Mouse (Mus musculus): ENCODE measurements around the gene Atg9b. TPM values are rescaled to one million over a fixed set of nuclear protein-coding genes. Genes with fewer than 3 reads are reported as not detected.

Atg9b gene
- polyA plus RNA-seq, 1 experiment from 2014 or later = 0.75 TPM

DNA sequence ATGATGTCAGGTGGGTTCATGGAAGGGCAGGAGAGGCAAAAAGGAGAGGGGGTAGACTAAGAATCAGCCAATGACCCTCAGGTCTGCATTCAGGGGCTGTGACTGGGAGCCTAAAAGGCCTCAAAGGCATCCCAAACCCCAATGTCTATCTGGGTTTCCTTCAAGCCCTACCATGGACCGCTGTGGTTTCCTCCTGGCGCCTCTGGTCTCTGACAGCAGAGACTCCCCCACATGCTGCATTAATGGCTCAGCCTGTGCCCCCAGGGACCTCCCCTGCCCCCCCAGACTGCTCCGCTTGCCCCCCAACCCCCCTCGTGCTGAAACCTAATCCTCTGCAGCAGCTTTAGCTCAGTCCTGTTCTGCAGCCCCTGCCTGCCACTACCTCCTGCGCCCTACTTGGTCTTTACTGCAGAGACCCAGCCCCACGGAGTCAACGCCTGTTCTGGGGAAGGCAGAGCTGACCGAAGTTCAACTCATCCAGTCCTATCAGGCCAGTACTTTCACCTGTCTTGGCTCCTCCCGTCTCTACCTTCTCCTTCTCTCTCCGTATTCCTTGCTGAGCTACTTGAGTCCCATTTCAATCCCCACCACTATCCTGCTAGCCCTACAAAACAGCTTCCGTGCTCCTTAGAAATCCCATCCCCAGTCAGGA is 21.2 kb upstream of the Atg9b start, which contains the start of gene Asic3:
Gene Asic3, plus strand, starts transcription at position 351 of the 652 bp plus-strand sequence.
- Histone ChIP-seq H3K9me3 (ENCODE audit: control insufficient read depth, low read length) (no peaks in the 10 kb centered on the region), H3K4me3 (ENCODE audit: low read depth, low read length) (no peak within 1 kb of the TSS), H3K27me3 (replicated peaks; ENCODE audit: control insufficient read depth, insufficient read depth, low read length) (no peaks in the 10 kb centered on the region), H3K27ac (replicated peaks; ENCODE audit: low read depth, low read length) (peak within 1 kb of the TSS; percentile 28; the same call in 1 of the 2 replicates), H3K4me2 (ENCODE audit: low read depth, low read length) (no peak within 1 kb of the TSS; the same call in 1 of the 2 replicates), H3K9ac (ENCODE audit: low read depth, low read length) (peak within 1 kb of the TSS; percentile 40; the same call in 1 of the 2 replicates), H3K36me3 (ENCODE audit: control insufficient read depth, insufficient read depth, low read length) (peaks cover 8% of the 10 kb centered on the region; the same call in 1 of the 2 replicates), H3K4me1 (ENCODE audit: control insufficient read depth, insufficient read depth, low read length) (peaks cover 19% of the 10 kb centered on the region)
- DNase-seq (ENCODE audit: low spot score) (peak; percentile 42), ATAC-seq (ENCODE audit: low read depth) (peak; percentile 15; the same call in 1 of the 2 replicates)
- WGBS = 18% methylated on average over 11 of the region's 11 CpGs

GRCm38 (mm10) chr5:24412063-24412462 is 20.1 kb upstream of the Atg9b start:
- Histone ChIP-seq H3K4me3 (ENCODE audit: low read depth, low read length) (no peak overlapping the region), H3K27me3 (replicated peaks; ENCODE audit: control insufficient read depth, insufficient read depth, low read length) (no peaks in the 10 kb centered on the region), H3K4me1 (ENCODE audit: control insufficient read depth, insufficient read depth, low read length) (peaks cover 19% of the 10 kb centered on the region), H3K9me3 (ENCODE audit: control insufficient read depth, low read length) (no peaks in the 10 kb centered on the region), H3K27ac (replicated peaks; ENCODE audit: low read depth, low read length) (no peak overlapping the region), H3K9ac (ENCODE audit: low read depth, low read length) (no peak overlapping the region), H3K36me3 (ENCODE audit: control insufficient read depth, insufficient read depth, low read length) (peaks cover 7% of the 10 kb centered on the region; the same call in 1 of the 2 replicates), H3K4me2 (ENCODE audit: low read depth, low read length) (no peak overlapping the region)
- no peak for ATAC-seq (ENCODE audit: low read depth)
- WGBS = 91% methylated on average over 2 of the region's 2 CpGs
- no peak for DNase-seq (ENCODE audit: low spot score)

DNA sequence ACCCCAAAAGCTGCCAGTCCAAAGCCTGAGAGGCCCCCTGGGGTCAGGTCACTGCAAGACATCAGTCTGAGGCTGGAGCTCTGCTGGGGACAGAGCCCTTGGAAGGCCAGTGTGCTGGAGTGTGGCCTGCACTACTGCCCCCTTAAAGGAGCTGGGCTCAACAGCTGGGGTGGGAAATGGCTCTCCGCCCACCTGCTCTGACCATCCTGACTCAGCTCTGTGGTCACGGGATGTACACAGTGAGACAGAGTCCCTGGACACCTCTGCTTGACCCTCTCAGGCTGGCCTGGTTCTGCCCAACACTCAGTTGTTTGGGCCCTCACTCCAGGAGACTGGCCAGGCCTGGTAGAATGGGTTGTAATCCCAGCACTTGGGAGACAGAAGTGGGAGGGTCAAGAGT is 17.5 kb upstream of the Atg9b start:
- Histone ChIP-seq H3K27me3 (replicated peaks; ENCODE audit: control insufficient read depth, insufficient read depth, low read length) (no peaks in the 10 kb centered on the region), H3K36me3 (ENCODE audit: control insufficient read depth, insufficient read depth, low read length) (peaks cover 23% of the 10 kb centered on the region; the same call in 1 of the 2 replicates), H3K4me2 (ENCODE audit: low read depth, low read length) (no peak overlapping the region), H3K4me3 (ENCODE audit: low read depth, low read length) (no peak overlapping the region), H3K9ac (ENCODE audit: low read depth, low read length) (no peak overlapping the region), H3K9me3 (ENCODE audit: control insufficient read depth, low read length) (no peaks in the 10 kb centered on the region), H3K4me1 (ENCODE audit: control insufficient read depth, insufficient read depth, low read length) (peaks cover 13% of the 10 kb centered on the region), H3K27ac (replicated peaks; ENCODE audit: low read depth, low read length) (no peak overlapping the region)
- 75% methylated on average over 1 of the region's 2 CpGs for WGBS
- DNase-seq (ENCODE audit: low spot score) (no peak), ATAC-seq (ENCODE audit: low read depth) (no peak)

GRCm38 (mm10) chr5:24408651-24409050 is 16.7 kb upstream of the Atg9b start:
- Histone ChIP-seq H3K27me3 (replicated peaks; ENCODE audit: control insufficient read depth, insufficient read depth, low read length) (no peaks in the 10 kb centered on the region), H3K4me3 (ENCODE audit: low read depth, low read length) (no peak overlapping the region), H3K9me3 (ENCODE audit: control insufficient read depth, low read length) (no peaks in the 10 kb centered on the region), H3K9ac (ENCODE audit: low read depth, low read length) (no peak overlapping the region), H3K36me3 (ENCODE audit: control insufficient read depth, insufficient read depth, low read length) (peaks cover 23% of the 10 kb centered on the region; the same call in 1 of the 2 replicates), H3K4me2 (ENCODE audit: low read depth, low read length) (no peak overlapping the region), H3K4me1 (ENCODE audit: control insufficient read depth, insufficient read depth, low read length) (peaks cover 9% of the 10 kb centered on the region), H3K27ac (replicated peaks; ENCODE audit: low read depth, low read length) (no peak overlapping the region)
- no peak for ATAC-seq (ENCODE audit: low read depth)
- 92% methylated on average over 12 of the region's 13 CpGs for WGBS
- DNase-seq (ENCODE audit: low spot score) = no peak

DNA sequence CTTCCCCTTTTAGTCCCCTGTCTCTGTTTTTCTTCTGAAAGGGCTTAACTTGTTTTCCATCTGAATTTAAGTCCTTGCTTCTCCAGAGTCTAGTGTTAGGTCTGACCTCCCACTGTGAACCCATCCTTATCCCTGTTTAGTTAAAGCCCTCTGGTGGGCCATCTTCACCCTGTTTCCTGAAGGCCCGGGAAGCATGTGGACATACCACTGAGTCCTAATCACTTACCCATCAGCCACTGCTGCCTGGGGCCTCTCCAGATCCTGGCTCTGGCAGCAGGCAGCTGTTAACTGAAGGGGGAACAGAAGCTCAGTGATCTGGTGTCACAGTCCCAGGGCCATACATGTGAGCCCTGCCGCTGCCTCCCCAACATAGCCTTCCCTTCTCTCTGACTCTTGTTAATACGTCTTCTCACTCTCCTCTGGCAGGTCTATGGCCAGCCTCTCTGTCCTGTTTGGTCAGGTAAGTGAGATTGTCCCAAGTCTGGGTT is 13.5 kb upstream of the Atg9b start:
- Histone ChIP-seq H3K27me3 (replicated peaks; ENCODE audit: control insufficient read depth, insufficient read depth, low read length) (no peaks in the 10 kb centered on the region), H3K9ac (ENCODE audit: low read depth, low read length) (no peak overlapping the region), H3K9me3 (ENCODE audit: control insufficient read depth, low read length) (no peaks in the 10 kb centered on the region), H3K27ac (replicated peaks; ENCODE audit: low read depth, low read length) (no peak overlapping the region), H3K4me2 (ENCODE audit: low read depth, low read length) (no peak overlapping the region), H3K4me1 (ENCODE audit: control insufficient read depth, insufficient read depth, low read length) (no peaks in the 10 kb centered on the region), H3K36me3 (ENCODE audit: control insufficient read depth, insufficient read depth, low read length) (peaks cover 43% of the 10 kb centered on the region; the same call in 1 of the 2 replicates), H3K4me3 (ENCODE audit: low read depth, low read length) (no peak overlapping the region)
- DNase-seq (ENCODE audit: low spot score) (no peak), ATAC-seq (ENCODE audit: low read depth) (no peak)
- 74% methylated on average over 3 of the region's 3 CpGs for WGBS

DNA sequence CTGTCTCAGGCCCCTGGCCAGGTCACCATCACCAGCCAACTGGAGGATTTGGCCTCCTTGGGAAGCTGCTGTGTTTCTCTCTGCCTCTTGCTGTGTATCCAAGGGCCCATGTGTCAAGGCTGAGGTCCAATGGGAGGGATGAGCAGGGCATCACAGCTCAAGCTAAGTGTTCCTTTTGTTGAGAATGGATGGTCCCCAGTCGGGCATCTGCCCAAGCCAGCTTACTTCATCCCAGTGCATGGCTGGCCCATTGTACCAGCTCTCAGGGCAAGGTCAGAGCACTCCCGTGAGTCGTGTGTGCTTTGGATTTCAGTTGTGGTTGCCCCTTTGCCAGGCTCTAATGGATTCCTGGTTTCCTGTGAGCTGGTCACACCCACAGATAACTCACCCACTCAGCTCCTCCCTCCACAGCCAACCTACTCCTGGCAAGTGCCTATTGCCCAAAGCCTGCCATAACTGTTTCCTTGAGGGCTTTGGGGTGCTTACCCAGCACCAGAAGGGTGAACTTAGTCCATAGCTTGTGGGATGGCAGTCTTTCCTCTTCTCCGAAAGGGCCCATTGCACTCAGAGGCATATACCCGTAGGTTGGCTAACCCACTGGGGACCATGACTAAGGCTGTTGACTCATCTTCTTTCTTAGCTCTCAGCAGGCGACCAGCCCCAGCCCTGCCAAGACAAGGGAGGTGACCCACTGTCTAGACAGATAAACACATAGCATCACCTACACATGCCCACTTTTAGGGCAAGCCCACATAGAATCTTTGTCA is 12.8 kb upstream of the Atg9b start:
- Histone ChIP-seq H3K9ac (ENCODE audit: low read depth, low read length) (no peak overlapping the region), H3K27ac (replicated peaks; ENCODE audit: low read depth, low read length) (no peak overlapping the region), H3K9me3 (ENCODE audit: control insufficient read depth, low read length) (no peaks in the 10 kb centered on the region), H3K4me1 (ENCODE audit: control insufficient read depth, insufficient read depth, low read length) (no peaks in the 10 kb centered on the region), H3K27me3 (replicated peaks; ENCODE audit: control insufficient read depth, insufficient read depth, low read length) (no peaks in the 10 kb centered on the region), H3K36me3 (ENCODE audit: control insufficient read depth, insufficient read depth, low read length) (peaks cover 43% of the 10 kb centered on the region; the same call in 1 of the 2 replicates), H3K4me3 (ENCODE audit: low read depth, low read length) (no peak overlapping the region), H3K4me2 (ENCODE audit: low read depth, low read length) (no peak overlapping the region)
- ATAC-seq (ENCODE audit: low read depth) (no peak), DNase-seq (ENCODE audit: low spot score) (no peak)
- WGBS = 83% methylated on average over 6 of the region's 6 CpGs

GRCm38 (mm10) chr5:24401969-24402368 is 10.0 kb upstream of the Atg9b start:
- Histone ChIP-seq H3K27ac (replicated peaks; ENCODE audit: low read depth, low read length) (no peak overlapping the region), H3K4me3 (ENCODE audit: low read depth, low read length) (no peak overlapping the region), H3K9me3 (ENCODE audit: control insufficient read depth, low read length) (no peaks in the 10 kb centered on the region), H3K36me3 (ENCODE audit: control insufficient read depth, insufficient read depth, low read length) (peaks cover 36% of the 10 kb centered on the region; the same call in 1 of the 2 replicates), H3K4me1 (ENCODE audit: control insufficient read depth, insufficient read depth, low read length) (no peaks in the 10 kb centered on the region), H3K4me2 (ENCODE audit: low read depth, low read length) (no peak overlapping the region), H3K9ac (ENCODE audit: low read depth, low read length) (no peak overlapping the region), H3K27me3 (replicated peaks; ENCODE audit: control insufficient read depth, insufficient read depth, low read length) (no peaks in the 10 kb centered on the region)
- no peak for DNase-seq (ENCODE audit: low spot score)
- WGBS = 86% methylated on average over 9 of the region's 9 CpGs
- no peak for ATAC-seq (ENCODE audit: low read depth)

GRCm38 (mm10) chr5:24400911-24401605 is 9.1 kb upstream of the Atg9b start:
- Histone ChIP-seq H3K4me1 (ENCODE audit: control insufficient read depth, insufficient read depth, low read length) (no peaks in the 10 kb centered on the region), H3K4me2 (ENCODE audit: low read depth, low read length) (no peak overlapping the region), H3K27me3 (replicated peaks; ENCODE audit: control insufficient read depth, insufficient read depth, low read length) (no peaks in the 10 kb centered on the region), H3K9me3 (ENCODE audit: control insufficient read depth, low read length) (no peaks in the 10 kb centered on the region), H3K4me3 (ENCODE audit: low read depth, low read length) (no peak overlapping the region), H3K27ac (replicated peaks; ENCODE audit: low read depth, low read length) (no peak overlapping the region), H3K9ac (ENCODE audit: low read depth, low read length) (no peak overlapping the region), H3K36me3 (ENCODE audit: control insufficient read depth, insufficient read depth, low read length) (peaks cover 27% of the 10 kb centered on the region; the same call in 1 of the 2 replicates)
- DNase-seq (ENCODE audit: low spot score) (no peak), ATAC-seq (ENCODE audit: low read depth) (no peak)
- WGBS = 84% methylated on average over 5 of the region's 5 CpGs
